Mouse (Mus musculus) heart, embryonic 12.5 days (tissue): ENCODE results near the gene Sae1. TPM values are rescaled to one million over a fixed set of nuclear protein-coding genes. Genes with fewer than 3 reads are reported as not detected.
A peak's percentile ranks its signal among the peaks of the same experiment; 100 is the strongest.
"Not testable (repeated sequence)": the region's sequence is repeated elsewhere in the genome, so short reads cannot be mapped to it uniquely, and the experiment has no call there.

Experiments
- ATAC-seq: fragments of 200-750 bp; cut with Nextera tagmentation; 2 replicates; pipeline ENCODE4 v1.8.0; 2017; ENCODE audit warnings: moderate TSS enrichment, moderate library complexity; ENCODE audit not compliant: insufficient number of reproducible peaks, low FRiP score
- H3K27ac ChIP-seq: fragments of 300-500 bp; sonication (generic); 2 replicates; pipeline ENCODE4 v1.5.1; 2016; ENCODE audit warnings: mild to moderate bottlenecking, moderate library complexity; ENCODE audit not compliant: poor library complexity, severe bottlenecking
- H3K27me3 ChIP-seq: fragments of 300-500 bp; sonication (generic); replicated peaks from 2 replicates; pipeline ENCODE4 v1.6.1; 2016; ENCODE audit warnings: mild to moderate bottlenecking, moderate library complexity
- H3K36me3 ChIP-seq: fragments of 300-500 bp; sonication (generic); 2 replicates; pipeline ENCODE4 v1.6.1; 2016; ENCODE audit warnings: mild to moderate bottlenecking, moderate library complexity
- H3K4me1 ChIP-seq: fragments of 300-500 bp; sonication (generic); replicated peaks from 2 replicates; pipeline ENCODE4 v1.6.1; 2016; ENCODE audit warnings: mild to moderate bottlenecking
- H3K4me2 ChIP-seq: fragments of 300-500 bp; sonication (generic); 2 replicates; pipeline ENCODE4 v1.6.1; 2016; ENCODE audit warnings: mild to moderate bottlenecking, moderate library complexity
- H3K4me3 ChIP-seq: fragments of 300-500 bp; sonication (generic); 2 replicates; pipeline ENCODE4 v1.5.1; 2016; ENCODE audit warnings: mild to moderate bottlenecking
- H3K9ac ChIP-seq: fragments of 300-500 bp; sonication (generic); 2 replicates; pipeline ENCODE4 v1.6.1; 2016; ENCODE audit warnings: mild to moderate bottlenecking, moderate library complexity
- H3K9me3 ChIP-seq: fragments of 300-500 bp; sonication (generic); replicated peaks from 2 replicates; pipeline ENCODE4 v1.6.1; 2016; ENCODE audit warnings: mild to moderate bottlenecking, moderate library complexity
- WGBS: fragments of 180-500 bp; shearing (Covaris S2); methylation state at CpG from one replicate; pipeline ENCODE4 v1.1.7; 2016; 5-methylcytosine and 5-hydroxymethylcytosine counted together
- polyA plus RNA-seq: library from polyadenylated mRNA; unstranded; fragments of >200 nt; fragmentation: Nextera tagmentation; extraction: Ambion mirVana; gene quantifications from 2 replicates; pipeline ENCODE4 v1.2.1, GENCODE M21; 2016

Sae1 gene
- polyA plus RNA-seq, 1 experiment from 2014 or later, result 232 TPM

- Histone ChIP-seq H3K27ac (peak overlapping the region; percentile 100), H3K9me3 (no peaks in the 10 kb centered on the region), H3K36me3 (0 out of 2 replicates have a peak, but pooled peaks cover 2% of the 10 kb centered on the region), H3K4me2 (peak overlapping the region; percentile 91), H3K4me1 (peaks cover 42% of the 10 kb centered on the region), H3K4me3 (peak overlapping the region; percentile 77), H3K27me3 (no peaks in the 10 kb centered on the region), H3K9ac (peak overlapping the region; percentile 96)
- 2% methylated on average over 17 of the region's 17 CpGs for WGBS
- ATAC-seq, result no peak
Observed at GRCm38 (mm10) chr7:16401991-16402431, 14.4 kb upstream of the Sae1 start.

DNA sequence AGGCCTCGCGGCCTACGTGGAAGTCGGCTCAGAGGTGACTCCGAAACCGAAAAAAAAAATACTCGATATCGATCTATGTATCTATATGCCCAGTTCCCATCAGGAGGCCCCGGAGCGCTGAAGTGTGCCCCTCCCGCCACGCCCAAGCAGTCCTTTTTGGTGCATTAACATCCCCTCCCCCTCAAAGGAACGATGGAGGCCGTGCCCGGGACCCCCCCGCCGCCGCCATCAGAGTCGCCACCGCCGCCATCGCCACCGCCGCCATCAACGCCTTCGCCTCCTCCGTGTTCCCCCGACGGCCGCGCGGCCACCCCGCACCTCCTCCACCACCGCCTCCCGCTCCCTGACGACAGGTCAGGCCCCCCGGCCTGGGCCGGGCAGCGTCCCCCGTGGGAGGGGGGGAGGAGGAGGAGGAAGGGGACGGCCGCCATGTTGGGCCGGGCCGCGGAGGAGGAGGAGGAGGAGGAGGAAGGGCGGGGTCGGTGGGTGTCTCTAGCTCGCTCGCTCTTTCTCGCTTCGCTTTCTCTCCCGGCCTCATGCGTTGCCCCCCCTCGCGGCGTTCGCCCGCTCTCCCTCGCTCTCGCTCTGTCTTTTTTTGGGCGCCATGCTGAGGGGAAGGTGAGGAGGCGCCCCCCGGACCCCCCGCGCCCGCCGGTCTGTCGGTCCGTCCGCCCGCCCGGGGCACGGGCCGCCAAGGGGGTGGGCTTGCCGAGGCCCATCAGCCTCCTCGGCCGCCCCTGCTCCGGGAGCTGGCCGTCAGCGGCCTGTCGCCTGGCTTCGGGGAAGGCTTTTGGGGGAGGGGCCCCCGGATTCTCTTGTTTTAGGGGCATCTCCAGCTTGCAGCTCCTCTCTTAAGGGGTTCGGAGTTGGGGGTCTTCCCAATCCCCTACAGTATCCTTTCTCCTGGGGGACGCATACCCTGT is 13.3 kb upstream of the Sae1 start, which contains the start of gene Zc3h4:
Zc3h4 (plus strand) TSS at position 222 of the 923 bp plus-strand sequence.
- Histone ChIP-seq H3K4me3 (peak within 1 kb of the TSS; percentile 77), H3K36me3 (no peaks in the 10 kb centered on the region), H3K9ac (peak within 1 kb of the TSS; percentile 96), H3K9me3 (no peaks in the 10 kb centered on the region), H3K27ac (peak within 1 kb of the TSS; percentile 100), H3K4me2 (peak within 1 kb of the TSS; percentile 91), H3K4me1 (peaks cover 34% of the 10 kb centered on the region), H3K27me3 (no peaks in the 10 kb centered on the region)
- WGBS, result under 1% methylated on average over 63 of the region's 85 CpGs
- peak; percentile 67 for ATAC-seq

DNA sequence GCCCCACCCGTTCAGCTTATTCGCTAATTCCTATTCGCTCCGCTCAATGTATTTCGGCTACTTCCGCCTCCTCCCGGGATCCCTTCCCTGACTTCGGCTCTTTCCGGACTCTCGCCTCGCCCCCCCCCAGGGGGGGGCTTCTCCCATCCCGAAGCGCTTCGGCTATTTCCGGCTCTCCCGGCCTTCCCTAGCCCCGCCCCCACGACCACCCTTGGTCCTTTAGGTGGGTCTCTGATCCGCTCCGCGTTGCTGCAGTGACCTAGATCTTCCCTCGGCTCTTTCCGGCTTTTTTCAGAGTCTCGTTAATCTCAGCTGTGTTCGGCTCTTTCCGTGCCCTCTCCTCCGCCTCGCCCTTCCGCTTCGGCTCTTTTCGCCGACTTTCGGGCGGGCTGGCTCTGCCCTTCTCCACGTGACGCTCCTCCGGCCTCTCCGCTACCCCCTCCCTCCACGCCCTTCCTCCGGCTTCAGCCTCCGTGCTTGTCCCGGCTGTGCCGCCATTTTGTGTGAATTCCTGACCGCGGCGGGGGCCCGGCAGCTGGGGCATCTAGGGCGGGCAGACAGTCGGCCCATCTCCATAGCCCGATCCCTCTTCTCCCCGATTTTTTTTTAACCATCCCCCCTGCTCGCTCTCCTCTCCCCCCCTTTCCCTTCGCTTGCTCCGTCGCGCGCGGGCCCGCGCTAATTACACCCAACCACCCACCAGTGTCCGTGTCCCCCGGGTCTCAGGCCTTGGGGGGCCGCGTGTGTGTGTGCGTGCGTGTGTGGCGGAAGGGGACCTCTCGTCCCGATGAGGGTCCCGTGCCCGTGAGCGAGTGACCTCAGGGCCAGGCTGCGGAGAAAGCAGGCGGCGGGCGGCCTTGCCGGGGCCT is 12.4 kb upstream of the Sae1 start:
- H3K4me3 ChIP-seq, result peak overlapping the region; percentile 77
- no peaks in the 10 kb centered on the region for H3K27me3 ChIP-seq
- under 1% methylated on average over 77 of the region's 77 CpGs for WGBS
- peak overlapping the region; percentile 91 for H3K4me2 ChIP-seq
- peak; percentile 91 for ATAC-seq
- H3K9ac ChIP-seq, result peak overlapping the region; percentile 96
- no peaks in the 10 kb centered on the region for H3K9me3 ChIP-seq
- H3K36me3 ChIP-seq, result no peaks in the 10 kb centered on the region
- H3K4me1 ChIP-seq, result peaks cover 25% of the 10 kb centered on the region
- peak overlapping the region; percentile 100 for H3K27ac ChIP-seq

DNA sequence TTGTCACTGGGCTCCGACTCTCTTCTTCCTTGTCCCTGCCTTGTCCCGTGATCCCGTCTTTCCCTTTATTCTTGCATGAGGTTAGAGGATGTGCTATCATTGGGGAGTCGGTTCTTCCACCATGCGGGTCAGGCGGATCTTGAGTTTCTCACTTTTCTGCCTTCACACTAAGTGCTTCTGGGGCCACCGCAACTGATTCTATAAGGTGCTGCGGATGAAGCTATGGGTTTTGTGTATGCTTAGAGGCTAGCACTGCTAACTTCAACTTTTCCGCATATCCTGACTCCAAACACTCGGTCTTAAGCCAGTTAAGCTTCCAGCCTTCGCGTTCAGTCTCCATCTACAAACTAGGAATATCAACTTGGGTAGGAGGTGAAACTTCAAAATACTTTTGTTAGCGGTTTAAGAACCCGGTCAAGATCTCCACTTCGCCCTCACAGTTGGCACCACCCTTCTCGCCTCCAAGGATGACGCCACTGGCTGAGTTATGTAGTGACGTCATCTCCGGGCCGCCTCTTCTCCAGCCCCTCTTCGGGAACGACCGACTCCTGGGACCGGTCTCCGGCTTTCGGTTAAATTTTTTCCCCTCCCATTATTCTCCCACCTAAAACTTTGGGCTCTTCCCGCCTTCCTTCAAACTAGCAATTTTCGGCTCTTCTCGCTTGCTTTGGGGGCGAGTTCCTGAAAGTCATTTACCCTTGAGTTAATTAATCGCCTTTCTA is 11.7 kb upstream of the Sae1 start:
- Histone ChIP-seq H3K4me3 (peak overlapping the region; percentile 77), H3K9me3 (no peaks in the 10 kb centered on the region), H3K27ac (peak overlapping the region; percentile 100), H3K27me3 (no peaks in the 10 kb centered on the region), H3K4me2 (peak overlapping the region; percentile 91), H3K9ac (peak overlapping the region; percentile 96), H3K4me1 (peaks cover 17% of the 10 kb centered on the region), H3K36me3 (no peaks in the 10 kb centered on the region)
- peak; percentile 85 for ATAC-seq
- WGBS, result under 1% methylated on average over 31 of the region's 31 CpGs

GRCm38 (mm10) chr7:16398387-16399050 is 10.9 kb upstream of the Sae1 start:
- H3K36me3 ChIP-seq, result no peaks in the 10 kb centered on the region
- H3K9ac ChIP-seq, result peak overlapping the region; percentile 96
- WGBS, result 49% methylated on average over 3 of the region's 3 CpGs
- no peak for ATAC-seq
- peak overlapping the region; percentile 77 for H3K4me3 ChIP-seq
- H3K9me3 ChIP-seq, result no peaks in the 10 kb centered on the region
- H3K4me1 ChIP-seq, result peaks cover 13% of the 10 kb centered on the region
- no peaks in the 10 kb centered on the region for H3K27me3 ChIP-seq
- H3K27ac ChIP-seq, result peak overlapping the region; percentile 100
- H3K4me2 ChIP-seq, result peak overlapping the region; percentile 91

DNA sequence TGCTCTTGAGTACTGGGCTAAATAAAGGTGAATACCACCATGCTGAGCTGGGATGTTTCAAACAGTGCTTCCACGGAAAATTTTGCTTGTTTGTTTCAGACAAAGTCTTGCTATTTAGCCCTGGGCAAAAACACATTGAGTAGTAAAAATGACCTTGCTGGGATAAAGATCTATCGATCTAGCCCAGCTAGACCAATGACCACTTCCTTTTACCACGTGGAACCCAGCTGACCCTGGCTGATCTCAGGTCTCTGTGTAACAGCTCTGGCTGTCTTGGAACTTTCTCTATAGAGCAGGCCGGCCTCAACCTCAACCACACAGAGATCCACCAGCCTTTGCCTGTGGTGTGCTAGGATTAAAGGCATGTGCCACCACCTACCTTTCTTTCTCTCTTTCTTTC is 9.9 kb upstream of the Sae1 start:
- Histone ChIP-seq H3K27ac (no peak overlapping the region), H3K36me3 (no peaks in the 10 kb centered on the region), H3K9me3 (no peaks in the 10 kb centered on the region), H3K4me1 (peaks cover 7% of the 10 kb centered on the region), H3K4me2 (no peak overlapping the region), H3K9ac (no peak overlapping the region), H3K27me3 (no peaks in the 10 kb centered on the region), H3K4me3 (no peak overlapping the region)
- no peak for ATAC-seq
- WGBS, result 74% methylated on average over 4 of the region's 4 CpGs

DNA sequence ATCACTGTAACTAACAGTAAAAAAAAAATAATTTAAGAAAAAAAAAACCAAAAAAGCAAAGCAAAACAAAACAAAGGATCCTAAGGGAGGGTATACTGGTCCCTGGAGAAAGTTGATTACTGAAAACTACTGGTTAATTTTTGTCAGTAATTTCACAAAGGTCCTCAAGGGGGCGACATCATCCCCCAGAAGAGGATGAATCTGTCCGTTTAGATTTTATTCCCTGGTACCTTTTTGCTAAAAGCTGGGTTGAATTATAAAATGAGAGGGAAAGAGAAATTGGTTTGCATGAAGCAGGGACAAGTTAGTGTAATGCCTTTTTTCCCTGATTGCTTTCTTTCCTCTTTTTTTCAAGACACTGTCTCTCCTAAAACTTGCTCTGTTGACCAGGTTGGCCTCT is 8.3 kb upstream of the Sae1 start:
- H3K9ac ChIP-seq, result no peak overlapping the region
- no peaks in the 10 kb centered on the region for H3K9me3 ChIP-seq
- H3K4me3 ChIP-seq, result no peak overlapping the region
- no peak overlapping the region for H3K4me2 ChIP-seq
- H3K27me3 ChIP-seq, result no peaks in the 10 kb centered on the region
- 3% methylated on average over 2 of the region's 2 CpGs for whole genome bisulfite sequencing
- no peaks in the 10 kb centered on the region for H3K36me3 ChIP-seq
- H3K27ac ChIP-seq, result no peak overlapping the region
- peaks cover 7% of the 10 kb centered on the region for H3K4me1 ChIP-seq
- ATAC-seq, result no peak

GRCm38 (mm10) chr7:16392923-16393322 is 5.3 kb upstream of the Sae1 start:
- Histone ChIP-seq H3K9me3 (no peaks in the 10 kb centered on the region), H3K4me1 (0 out of 2 replicates have a peak, but pooled peaks cover 2% of the 10 kb centered on the region), H3K4me3 (no peak overlapping the region), H3K27ac (no peak overlapping the region), H3K27me3 (no peaks in the 10 kb centered on the region), H3K4me2 (no peak overlapping the region), H3K9ac (no peak overlapping the region), H3K36me3 (no peaks in the 10 kb centered on the region)
- WGBS, result 49% methylated on average over 4 of the region's 4 CpGs
- ATAC-seq, result no peak

DNA sequence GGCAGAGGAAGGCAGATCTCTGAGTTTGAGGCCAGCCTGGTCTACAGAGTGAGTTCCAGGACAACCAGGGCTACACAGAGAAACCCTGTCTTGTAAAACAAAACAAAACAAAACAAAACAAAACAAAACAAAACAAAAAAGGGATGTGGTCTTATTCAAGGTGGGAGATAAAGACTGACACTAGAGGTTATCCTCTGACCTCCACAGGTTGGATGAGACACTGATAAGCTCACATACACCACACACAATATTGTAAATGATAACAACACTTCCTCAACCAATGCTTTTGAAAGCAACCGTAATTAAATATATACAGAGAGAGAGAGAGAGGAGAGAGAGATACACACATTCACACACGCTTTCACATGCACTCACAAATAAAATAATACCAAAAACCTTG is 2.3 kb upstream of the Sae1 start:
- not testable (repeated sequence) for H3K4me3 ChIP-seq, H3K9me3 ChIP-seq, H3K27me3 ChIP-seq, H3K36me3 ChIP-seq, ATAC-seq, H3K4me2 ChIP-seq, H3K27ac ChIP-seq, H3K9ac ChIP-seq
- peaks cover 23% of the 10 kb centered on the region for H3K4me1 ChIP-seq
- 71% methylated on average over 2 of the region's 2 CpGs for WGBS

DNA sequence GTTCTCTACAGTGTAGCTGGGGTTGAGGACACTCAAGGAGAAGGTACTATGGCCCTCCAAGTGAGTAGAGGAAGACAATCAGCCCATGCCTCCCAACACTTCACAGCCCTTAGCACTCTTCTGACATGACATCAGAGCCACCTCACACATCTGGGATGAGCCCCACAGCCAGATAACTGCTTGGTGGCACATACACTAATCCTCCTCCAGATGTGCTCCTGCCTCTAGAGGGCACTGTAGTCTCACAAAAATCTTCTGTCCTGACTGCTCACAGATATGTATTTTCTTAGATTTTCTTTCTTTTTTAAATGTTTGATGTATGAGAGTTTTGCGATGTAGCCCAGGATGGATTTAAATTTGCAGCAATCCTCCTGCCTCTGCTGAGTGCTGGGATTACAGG is 11.1 kb downstream of the Sae1 start:
- 89% methylated on average over 1 of the region's 1 CpGs for WGBS
- Histone ChIP-seq H3K36me3 (peaks cover 79% of the 10 kb centered on the region), H3K9me3 (no peaks in the 10 kb centered on the region), H3K4me2 (no peak overlapping the region), H3K27ac (no peak overlapping the region), H3K4me1 (no peaks in the 10 kb centered on the region), H3K27me3 (no peaks in the 10 kb centered on the region), H3K4me3 (no peak overlapping the region), H3K9ac (no peak overlapping the region)
- no peak for ATAC-seq
